Comparison of ENCODE assay signal across 15 mouse cellular contexts in genomic region chr4:4635338-4635737, GRCm38 (mm10).
A peak's percentile ranks its signal among the peaks of the same experiment; 100 is the strongest.
DNase-seq lines count a peak whose midpoint lies in the region; ATAC-seq and TF ChIP-seq lines count a peak whose summit lies in the region.
"Had no signal": no experiment of that assay in that cellular context is flagged by ENCODE, and none has a peak within 500 bp of the region (broad histone marks: within the 10 kb centered on the region; RNA-seq: fewer than 3 reads in every experiment).

No protein-coding gene starts in this region.

- TF ChIP-seq CTCF in kidney, adult 2 months (conservative IDR thresholded peaks at IDR 0.05; ENCODE audit: insufficient read depth, insufficient read length, low read depth, low read length) = no peak
- no peak for TF ChIP-seq CTCF in embryonic fibroblast, embryonic 13.5 days (IDR thresholded peaks at IDR 0.05; ENCODE audit: borderline replicate concordance, insufficient read depth, low read length)
- no peak for TF ChIP-seq CTCF in stomach, postnatal 0 days (IDR thresholded peaks at IDR 0.05; ENCODE audit: low read depth)

- H3K4me1 ChIP-seq in kidney, embryonic 16.5 days (ENCODE audit: insufficient read depth, low read length) = peaks cover 7% of the 10 kb centered on the region; the same call in 1 of the 2 replicates
- no peaks in the 10 kb centered on the region for H3K4me1 ChIP-seq in kidney, adult 2 months (ENCODE audit: control insufficient read depth, insufficient read depth, low read length)
- peaks cover 16% of the 10 kb centered on the region for H3K4me1 ChIP-seq in embryonic fibroblast, embryonic 13.5 days (ENCODE audit: control insufficient read depth, insufficient read depth, low read length)
- H3K4me1 ChIP-seq in forebrain, embryonic 13.5 days = no peaks in the 10 kb centered on the region
- no peaks in the 10 kb centered on the region for H3K4me1 ChIP-seq in stomach, postnatal 0 days (replicated peaks; ENCODE audit: control insufficient read depth, insufficient read depth)

- no peak for TF ChIP-seq EP300 in stomach, postnatal 0 days (optimal IDR thresholded peaks at IDR 0.05)

- 0 out of 2 replicates have a peak, but pooled peaks have one; percentile 57 for ATAC-seq in kidney, embryonic 16.5 days (ENCODE audit: low FRiP score, low TSS enrichment)
- ATAC-seq in forebrain, embryonic 13.5 days = no peak
- ATAC-seq in stomach, postnatal 0 days (ENCODE audit: low FRiP score, low TSS enrichment) = no peak
- ATAC-seq: forebrain, postnatal 0 days had no signal

- no peak overlapping the region for H3K4me2 ChIP-seq in kidney, embryonic 16.5 days (replicated peaks; ENCODE audit: low read depth, low read length)
- H3K4me2 ChIP-seq in forebrain, embryonic 13.5 days = no peak overlapping the region
- H3K4me2 ChIP-seq in stomach, postnatal 0 days (replicated peaks; ENCODE audit: low read depth) = no peak overlapping the region
- H3K4me2 ChIP-seq: heart, embryonic 11.5 days; liver, embryonic 11.5 days had no signal

- no peaks in the 10 kb centered on the region for H3K9me3 ChIP-seq in kidney, embryonic 16.5 days (ENCODE audit: low read length)
- H3K9me3 ChIP-seq in forebrain, embryonic 13.5 days (replicated peaks) = no peaks in the 10 kb centered on the region
- H3K9me3 ChIP-seq in stomach, postnatal 0 days (ENCODE audit: control insufficient read depth, low read length) = no peaks in the 10 kb centered on the region

- H3K27me3 ChIP-seq in kidney, embryonic 16.5 days (ENCODE audit: insufficient read depth, low read length) = no peaks in the 10 kb centered on the region
- H3K27me3 ChIP-seq in kidney, adult 2 months (replicated peaks; ENCODE audit: control insufficient read depth, insufficient read depth, low read length) = no peaks in the 10 kb centered on the region
- H3K27me3 ChIP-seq in forebrain, embryonic 13.5 days = no peaks in the 10 kb centered on the region
- H3K27me3 ChIP-seq in stomach, postnatal 0 days (ENCODE audit: control insufficient read depth, insufficient read depth, low read length) = no peaks in the 10 kb centered on the region

- TF ChIP-seq POLR2A in kidney, adult 2 months (IDR thresholded peaks at IDR 0.05; ENCODE audit: low read depth, low read length) = no peak
- TF ChIP-seq POLR2A in embryonic fibroblast, embryonic 13.5 days (IDR thresholded peaks at IDR 0.05; ENCODE audit: low read depth, low read length) = no peak

- WGBS in kidney, embryonic 16.5 days = 4% methylated on average over 6 of the region's 6 CpGs
- WGBS in kidney, adult 2 months = 19% methylated on average over 6 of the region's 6 CpGs
- 69% methylated on average over 6 of the region's 6 CpGs for WGBS in forebrain, embryonic 13.5 days
- 35% methylated on average over 6 of the region's 6 CpGs for WGBS in stomach, postnatal 0 days

- no peak overlapping the region for H3K4me3 ChIP-seq in kidney, embryonic 16.5 days (ENCODE audit: low read length)
- H3K4me3 ChIP-seq in kidney, adult 2 months (ENCODE audit: insufficient read depth, low read depth, low read length) = no peak overlapping the region
- no peak overlapping the region for H3K4me3 ChIP-seq in embryonic fibroblast, embryonic 13.5 days (ENCODE audit: insufficient read depth, low read length)
- H3K4me3 ChIP-seq in forebrain, embryonic 13.5 days = no peak overlapping the region
- no peak overlapping the region for H3K4me3 ChIP-seq in stomach, postnatal 0 days (ENCODE audit: low read depth, low read length)

- no peaks in the 10 kb centered on the region for H3K36me3 ChIP-seq in kidney, embryonic 16.5 days (ENCODE audit: insufficient read depth, low read length)
- no peaks in the 10 kb centered on the region for H3K36me3 ChIP-seq in kidney, adult 2 months (ENCODE audit: control insufficient read depth, insufficient read depth, low read length)
- H3K36me3 ChIP-seq in forebrain, embryonic 13.5 days (ENCODE audit: poor library complexity, severe bottlenecking) = no peaks in the 10 kb centered on the region
- no peaks in the 10 kb centered on the region for H3K36me3 ChIP-seq in stomach, postnatal 0 days (ENCODE audit: control insufficient read depth, insufficient read depth, low read length)

- no peak overlapping the region for H3K27ac ChIP-seq in kidney, embryonic 16.5 days (ENCODE audit: low read length)
- H3K27ac ChIP-seq in kidney, adult 2 months (ENCODE audit: insufficient read depth, low read depth, low read length) = no peak overlapping the region
- H3K27ac ChIP-seq in embryonic fibroblast, embryonic 13.5 days (ENCODE audit: insufficient read depth, low read length) = peak overlapping the region; percentile 86
- no peak overlapping the region for H3K27ac ChIP-seq in forebrain, embryonic 13.5 days
- H3K27ac ChIP-seq in stomach, postnatal 0 days (replicated peaks) = no peak overlapping the region

- no peak for DNase-seq in kidney, adult 2 months
- DNase-seq in Muller cell, postnatal 12 days (ENCODE audit: inconsistent ontology term) = peak; percentile 75
- no peak for DNase-seq in right cerebral cortex, adult 2 months (ENCODE audit: low spot score in 2 of 2)
- DNase-seq in stomach, postnatal 0 days (ENCODE audit: low spot score) = no peak
- DNase-seq: adrenal gland, adult 8-10 months; cerebellum, adult 8-10 months; forebrain, postnatal 0 days; kidney, adult 9 months; midbrain, embryonic 14.5 days; right cerebral cortex, postnatal 25 days had no signal

- no peak overlapping the region for H3K9ac ChIP-seq in kidney, embryonic 16.5 days (replicated peaks; ENCODE audit: low read length)
- no peak overlapping the region for H3K9ac ChIP-seq in forebrain, embryonic 13.5 days
- no peak overlapping the region for H3K9ac ChIP-seq in stomach, postnatal 0 days (ENCODE audit: low read length)
- H3K9ac ChIP-seq: forebrain, postnatal 0 days had no signal
